Mouse (Mus musculus): Measurements from ENCODE around the gene Zbtb45.
A peak's percentile ranks its signal among the peaks of the same experiment; 100 is the strongest.

Zbtb45 gene

GRCm38 (mm10) chr7:13034148-13034977 lies 24.5 kb upstream of the Zbtb45 start, which contains the start of gene Chmp2a:
Chmp2a (minus strand) TSS chr7:13034807.
- DNase-seq (ENCODE audit: low read depth), result peak; percentile 97

GRCm38 (mm10) chr7:13033451-13034147 lies 23.8 kb upstream of the Zbtb45 start:
- DNase-seq (ENCODE audit: low read depth), result no peak

GRCm38 (mm10) chr7:13032541-13032940 lies 22.7 kb upstream of the Zbtb45 start:
- DNase-seq (ENCODE audit: low read depth), result no peak

- no peak for DNase-seq (ENCODE audit: low read depth)
Observed at GRCm38 (mm10) chr7:13031983-13032382, 22.1 kb upstream of the Zbtb45 start.

GRCm38 (mm10) chr7:13031069-13031468 lies 21.2 kb upstream of the Zbtb45 start:
- DNase-seq (ENCODE audit: low read depth), result peak; percentile 55

- DNase-seq (ENCODE audit: low read depth), result no peak
Observed at GRCm38 (mm10) chr7:13028986-13029385, 19.2 kb upstream of the Zbtb45 start.

- no peak for DNase-seq (ENCODE audit: low read depth)
Observed at GRCm38 (mm10) chr7:13025511-13026112, 15.8 kb upstream of the Zbtb45 start.

GRCm38 (mm10) chr7:13024805-13025204 lies 15.0 kb upstream of the Zbtb45 start:
- peak; percentile 78 for DNase-seq (ENCODE audit: low read depth)

- peak; percentile 97 for DNase-seq (ENCODE audit: low read depth)
Observed at GRCm38 (mm10) chr7:13023928-13024731, 14.3 kb upstream of the Zbtb45 start.

GRCm38 (mm10) chr7:13022773-13023535 lies 13.1 kb upstream of the Zbtb45 start:
- DNase-seq (ENCODE audit: low read depth), result peak; percentile 87

- DNase-seq (ENCODE audit: low read depth), result no peak
Observed at GRCm38 (mm10) chr7:13015217-13015616, 5.4 kb upstream of the Zbtb45 start.

GRCm38 (mm10) chr7:13014275-13014839 lies 4.5 kb upstream of the Zbtb45 start:
- DNase-seq (ENCODE audit: low read depth), result no peak

- DNase-seq (ENCODE audit: low read depth), result no peak
Observed at GRCm38 (mm10) chr7:13013671-13014070, 3.8 kb upstream of the Zbtb45 start.

GRCm38 (mm10) chr7:13009143-13010004 lies 460 bp downstream of the Zbtb45 start:
- DNase-seq (ENCODE audit: low read depth), result peak; percentile 96

- DNase-seq (ENCODE audit: low read depth), result no peak
Observed at GRCm38 (mm10) chr7:13007341-13008092, 2.3 kb downstream of the Zbtb45 start.

- DNase-seq (ENCODE audit: low read depth), result no peak
Observed at GRCm38 (mm10) chr7:13006531-13006930, 3.3 kb downstream of the Zbtb45 start.

GRCm38 (mm10) chr7:13006011-13006410 lies 3.8 kb downstream of the Zbtb45 start:
- no peak for DNase-seq (ENCODE audit: low read depth)

- DNase-seq (ENCODE audit: low read depth), result no peak
Observed at GRCm38 (mm10) chr7:13003380-13003779, 6.5 kb downstream of the Zbtb45 start.

- no peak for DNase-seq (ENCODE audit: low read depth)
Observed at GRCm38 (mm10) chr7:13001584-13001983, 8.2 kb downstream of the Zbtb45 start.
